Mouse (Mus musculus): Measurements from ENCODE around the gene Pde4a.

DNA sequence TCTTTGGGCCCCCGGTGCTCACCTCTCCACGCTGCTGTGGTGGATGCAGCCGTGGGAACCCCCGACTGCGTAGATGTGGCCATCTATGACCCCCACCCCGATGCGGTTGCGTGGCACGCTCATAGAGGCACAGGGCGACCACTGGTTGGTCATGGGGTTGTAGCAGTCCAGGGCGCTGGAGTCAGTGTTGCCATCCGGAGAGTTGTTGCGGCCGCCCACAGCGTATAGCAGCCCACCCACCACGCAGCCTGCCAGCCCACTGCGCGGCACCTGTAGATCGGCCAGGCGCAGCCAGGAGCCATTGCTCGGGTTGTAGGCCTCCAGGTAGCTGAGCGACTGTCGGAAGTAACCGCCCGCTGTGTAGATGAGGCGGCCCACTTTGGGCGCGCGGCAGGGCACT is 67.9 kb downstream of the Pde4a start:
- TF ChIP-seq POLR2A (IDR thresholded peaks at IDR 0.05; ENCODE audit: insufficient read depth, low read depth, low read length) (no peak), CTCF (IDR thresholded peaks at IDR 0.05) (no peak), EP300 (IDR thresholded peaks at IDR 0.05; ENCODE audit: insufficient read depth, low read depth, low read length) (no peak)
